Mouse (Mus musculus): Measurements from ENCODE around the gene Mcrip1. TPM values are rescaled to one million over a fixed set of nuclear protein-coding genes. Genes with fewer than 3 reads are reported as not detected.
"Not testable (repeated sequence)": the region's sequence is repeated elsewhere in the genome, so short reads cannot be mapped to it uniquely, and the experiment has no call there.

Gene Mcrip1
- total RNA-seq, 2 experiments from 2014 or later = 73.4 to 91.7 TPM

GRCm38 (mm10) chr11:120576365-120576981, 26.9 kb upstream of the Mcrip1 start:
- intact Hi-C loops (cut with DNase I) = loop anchor here (10.0 kb wide), 1 partner anchor 92 kb away; the partner anchor contains the start of gene Mrpl12
- DNase-seq (ENCODE audit: low spot score in 2 of 2) = no peak

GRCm38 (mm10) chr11:120575940-120576339, 26.4 kb upstream of the Mcrip1 start:
- DNase-seq (ENCODE audit: low spot score in 2 of 2) = no peak
- intact Hi-C loops (cut with DNase I) = loop anchor here (10.0 kb wide), 1 partner anchor 91 kb away; the partner anchor contains the start of gene Mrpl12

GRCm38 (mm10) chr11:120575046-120575445, 25.5 kb upstream of the Mcrip1 start:
- intact Hi-C loops (cut with DNase I) = loop anchor here (10.0 kb wide), 1 partner anchor 90 kb away; the partner anchor contains the start of gene Mrpl12
- DNase-seq (ENCODE audit: low spot score in 2 of 2) = no peak

GRCm38 (mm10) chr11:120574278-120574600, 24.7 kb upstream of the Mcrip1 start:
- DNase-seq (ENCODE audit: low spot score in 2 of 2) = no peak
- intact Hi-C loops (cut with DNase I) = loop anchor here (10.0 kb wide), 1 partner anchor 89 kb away; the partner anchor contains the start of gene Mrpl12

- DNase-seq (ENCODE audit: low spot score in 2 of 2) = no peak
- intact Hi-C loops (cut with DNase I) = loop anchor here (1.0 to 10.0 kb wide), 2 partner anchors 8 to 89 kb away; partner anchors contain the start of genes Arhgdia and Mrpl12
Measured at GRCm38 (mm10) chr11:120573585-120574277, 24.2 kb upstream of the Mcrip1 start.

GRCm38 (mm10) chr11:120572752-120573584, 23.4 kb upstream of the Mcrip1 start, which contains the start of gene P4hb:
TSS of gene P4hb (minus strand) at chr11:120573253.
- intact Hi-C loops (cut with DNase I) = loop anchor here (1.0 to 10.0 kb wide), 2 partner anchors 8 to 88 kb away; partner anchors contain the start of genes Arhgdia and Mrpl12
- peak; percentile 100 for DNase-seq (ENCODE audit: low spot score in 2 of 2)

GRCm38 (mm10) chr11:120572417-120572751, 22.9 kb upstream of the Mcrip1 start:
- peak in 1 of 2 experiments; percentile 18 for DNase-seq (ENCODE audit: low spot score in 2 of 2)
- intact Hi-C loops (cut with DNase I) = loop anchor here (10.0 kb wide), 1 partner anchor 88 kb away; the partner anchor contains the start of gene Mrpl12

- no peak for DNase-seq (ENCODE audit: low spot score in 2 of 2)
Measured at GRCm38 (mm10) chr11:120571754-120572416, 22.4 kb upstream of the Mcrip1 start.

GRCm38 (mm10) chr11:120571122-120571521, 21.6 kb upstream of the Mcrip1 start:
- intact Hi-C loops (cut with DNase I) = loop anchor here (2.0 to 10.0 kb wide), 2 partner anchors 56 to 86 kb away; partner anchors contain the start of gene Mrpl12

More at GRCm38 (mm10) chr11:120571754-120572416, 22.4 kb upstream of the Mcrip1 start:
- intact Hi-C loops (cut with DNase I) = loop anchor here (2.0 to 10.0 kb wide), 2 partner anchors 57 to 87 kb away; partner anchors contain the start of gene Mrpl12

GRCm38 (mm10) chr11:120568324-120568723, 18.8 kb upstream of the Mcrip1 start:
- intact Hi-C loops (cut with DNase I) = no loop called here
- no peak for DNase-seq (ENCODE audit: low spot score in 2 of 2)

More at GRCm38 (mm10) chr11:120571122-120571521, 21.6 kb upstream of the Mcrip1 start:
- no peak for DNase-seq (ENCODE audit: low spot score in 2 of 2)

GRCm38 (mm10) chr11:120565114-120565513, 15.6 kb upstream of the Mcrip1 start:
- intact Hi-C loops (cut with DNase I) = no loop called here
- DNase-seq (ENCODE audit: low spot score in 2 of 2) = peak in 1 of 2 experiments; percentile 11

GRCm38 (mm10) chr11:120562949-120563348, 13.4 kb upstream of the Mcrip1 start:
- intact Hi-C loops (cut with DNase I) = no loop called here
- DNase-seq (ENCODE audit: low spot score in 2 of 2) = no peak

GRCm38 (mm10) chr11:120560952-120561728, 11.6 kb upstream of the Mcrip1 start:
- no peak for DNase-seq (ENCODE audit: low spot score in 2 of 2)
- intact Hi-C loops (cut with DNase I) = no loop called here

- DNase-seq (ENCODE audit: low spot score in 2 of 2); intact Hi-C loops (cut with DNase I): not testable (repeated sequence)
Measured at GRCm38 (mm10) chr11:120558843-120559242, 9.3 kb upstream of the Mcrip1 start.

- no peak for DNase-seq (ENCODE audit: low spot score in 2 of 2)
- intact Hi-C loops (cut with DNase I) = no loop called here
Measured at GRCm38 (mm10) chr11:120555260-120555659, 5.7 kb upstream of the Mcrip1 start.

GRCm38 (mm10) chr11:120554834-120555233, 5.3 kb upstream of the Mcrip1 start:
- intact Hi-C loops (cut with DNase I) = no loop called here

GRCm38 (mm10) chr11:120552736-120553135, 3.2 kb upstream of the Mcrip1 start:
- DNase-seq (ENCODE audit: low spot score in 2 of 2) = no peak
- intact Hi-C loops (cut with DNase I) = no loop called here

More at GRCm38 (mm10) chr11:120554834-120555233, 5.3 kb upstream of the Mcrip1 start:
- DNase-seq (ENCODE audit: low spot score in 2 of 2) = no peak

- no peak for DNase-seq (ENCODE audit: low spot score in 2 of 2)
- intact Hi-C loops (cut with DNase I) = no loop called here
Measured at GRCm38 (mm10) chr11:120550810-120551440, 1.4 kb upstream of the Mcrip1 start, which contains the start of gene Ppp1r27. TSS of gene Ppp1r27 (minus strand) at chr11:120551132.
